Mouse (Mus musculus) stomach, embryonic 15.5 days (tissue): ENCODE measurements around the gene Zfp750. TPM values are rescaled to one million over a fixed set of nuclear protein-coding genes. Genes with fewer than 3 reads are reported as not detected.

Experiments used
- ATAC-seq: fragments of 200-750 bp; cut with Nextera tagmentation; 2 replicates; pipeline ENCODE4 v1.8.0; 2017; ENCODE audit warnings: low read depth, moderate number of reproducible peaks, moderate TSS enrichment; ENCODE audit not compliant: insufficient read depth, low FRiP score
- H3K27ac ChIP-seq: fragments of 300-500 bp; sonication (generic); 2 replicates; pipeline ENCODE4 v1.5.1; 2015; ENCODE audit warnings: mild to moderate bottlenecking, inconsistent platforms
- H3K27me3 ChIP-seq: fragments of 300-500 bp; sonication (generic); replicated peaks from 2 replicates; pipeline ENCODE4 v1.6.1; 2015; ENCODE audit warnings: inconsistent platforms
- H3K36me3 ChIP-seq: fragments of 300-500 bp; sonication (generic); 2 replicates; pipeline ENCODE4 v1.6.1; 2015; ENCODE audit warnings: inconsistent platforms
- H3K4me1 ChIP-seq: fragments of 300-500 bp; sonication (generic); 2 replicates; pipeline ENCODE4 v1.6.1; 2015; ENCODE audit warnings: inconsistent platforms
- H3K4me2 ChIP-seq: fragments of 300-500 bp; sonication (generic); 2 replicates; pipeline ENCODE4 v1.6.1; 2015; ENCODE audit warnings: mild to moderate bottlenecking, inconsistent platforms
- H3K4me3 ChIP-seq: fragments of 300-500 bp; sonication (generic); replicated peaks from 2 replicates; pipeline ENCODE4 v1.5.1; 2015; ENCODE audit warnings: inconsistent platforms
- H3K9ac ChIP-seq: fragments of 300-500 bp; sonication (generic); 2 replicates; pipeline ENCODE4 v1.6.1; 2015; ENCODE audit warnings: inconsistent platforms
- H3K9me3 ChIP-seq: fragments of 300-500 bp; sonication (generic); 2 replicates; pipeline ENCODE4 v1.6.1; 2016; ENCODE audit warnings: inconsistent platforms
- WGBS: fragments of 180-500 bp; shearing (Covaris S2); methylation state at CpG from one replicate; pipeline ENCODE4 v1.1.7; 2015; 5-methylcytosine and 5-hydroxymethylcytosine counted together
- polyA plus RNA-seq: library from polyadenylated mRNA; unstranded; fragments of >200 nt; fragmentation: Nextera tagmentation; extraction: Ambion mirVana; gene quantifications from 2 replicates; pipeline ENCODE4 v1.2.1, GENCODE M21; 2015

The Zfp750 gene
- 7.0 and 10.9 TPM in 2 replicates for polyA plus RNA-seq

GRCm38 (mm10) chr11:121519131-121519530 lies at the start of gene Zfp750:
Gene Zfp750, minus strand, starts transcription at chr11:121519333.
- H3K9ac ChIP-seq = no peak within 1 kb of the TSS
- peak; percentile 61; the same call in 1 of the 2 replicates for ATAC-seq
- peak within 1 kb of the TSS; percentile 29 for H3K4me2 ChIP-seq
- no peaks in the 10 kb centered on the region for H3K9me3 ChIP-seq
- H3K27me3 ChIP-seq = no peaks in the 10 kb centered on the region
- peak within 1 kb of the TSS; percentile 16 for H3K4me3 ChIP-seq
- WGBS = 38% methylated on average over 10 of the region's 10 CpGs
- H3K27ac ChIP-seq = peak within 1 kb of the TSS; percentile 77
- H3K4me1 ChIP-seq = 0 out of 2 replicates have a peak, but pooled peaks cover 24% of the 10 kb centered on the region
- no peaks in the 10 kb centered on the region for H3K36me3 ChIP-seq

- no peaks in the 10 kb centered on the region for H3K27me3 ChIP-seq
- no peak overlapping the region for H3K4me2 ChIP-seq
- H3K9ac ChIP-seq = no peak overlapping the region
- H3K4me1 ChIP-seq = no peaks in the 10 kb centered on the region
- ATAC-seq = no peak
- WGBS = 93% methylated on average over 4 of the region's 4 CpGs
- H3K9me3 ChIP-seq = no peaks in the 10 kb centered on the region
- H3K4me3 ChIP-seq = no peak overlapping the region
- H3K36me3 ChIP-seq = no peaks in the 10 kb centered on the region
- H3K27ac ChIP-seq = no peak overlapping the region
Measured at GRCm38 (mm10) chr11:121564265-121564664, 45.1 kb upstream of the Zfp750 start.

- Histone ChIP-seq H3K4me3 (no peak overlapping the region), H3K4me1 (no peaks in the 10 kb centered on the region), H3K36me3 (no peaks in the 10 kb centered on the region), H3K27me3 (no peaks in the 10 kb centered on the region), H3K9me3 (no peaks in the 10 kb centered on the region), H3K9ac (no peak overlapping the region), H3K27ac (no peak overlapping the region), H3K4me2 (no peak overlapping the region)
- ATAC-seq = no peak
- 90% methylated on average over 5 of the region's 5 CpGs for WGBS
Measured at GRCm38 (mm10) chr11:121563312-121563711, 44.2 kb upstream of the Zfp750 start.

- H3K36me3 ChIP-seq = no peaks in the 10 kb centered on the region
Measured at GRCm38 (mm10) chr11:121560294-121560663, 41.1 kb upstream of the Zfp750 start.

GRCm38 (mm10) chr11:121559527-121560293 lies 40.6 kb upstream of the Zfp750 start:
- Histone ChIP-seq H3K27me3 (no peaks in the 10 kb centered on the region), H3K27ac (no peak overlapping the region), H3K9ac (no peak overlapping the region), H3K4me1 (no peaks in the 10 kb centered on the region), H3K4me3 (no peak overlapping the region), H3K4me2 (no peak overlapping the region), H3K36me3 (no peaks in the 10 kb centered on the region), H3K9me3 (no peaks in the 10 kb centered on the region)
- no peak for ATAC-seq
- WGBS = 78% methylated on average over 4 of the region's 4 CpGs

More at GRCm38 (mm10) chr11:121560294-121560663, 41.1 kb upstream of the Zfp750 start:
- Histone ChIP-seq H3K4me2 (no peak overlapping the region), H3K9ac (no peak overlapping the region), H3K27ac (no peak overlapping the region), H3K27me3 (no peaks in the 10 kb centered on the region), H3K4me3 (no peak overlapping the region), H3K9me3 (no peaks in the 10 kb centered on the region), H3K4me1 (no peaks in the 10 kb centered on the region)
- no peak for ATAC-seq
- 71% methylated on average over 7 of the region's 7 CpGs for WGBS

- no peak overlapping the region for H3K27ac ChIP-seq
- 71% methylated on average over 3 of the region's 3 CpGs for WGBS
- no peak for ATAC-seq
- no peaks in the 10 kb centered on the region for H3K36me3 ChIP-seq
- H3K4me3 ChIP-seq = no peak overlapping the region
- no peaks in the 10 kb centered on the region for H3K27me3 ChIP-seq
- H3K4me1 ChIP-seq = no peaks in the 10 kb centered on the region
- no peak overlapping the region for H3K4me2 ChIP-seq
- H3K9ac ChIP-seq = no peak overlapping the region
- H3K9me3 ChIP-seq = no peaks in the 10 kb centered on the region
Measured at GRCm38 (mm10) chr11:121558522-121558921, 39.4 kb upstream of the Zfp750 start.

GRCm38 (mm10) chr11:121557946-121558345 lies 38.8 kb upstream of the Zfp750 start:
- Histone ChIP-seq H3K27me3 (no peaks in the 10 kb centered on the region), H3K27ac (no peak overlapping the region), H3K4me1 (no peaks in the 10 kb centered on the region), H3K4me3 (no peak overlapping the region), H3K9ac (no peak overlapping the region), H3K4me2 (no peak overlapping the region), H3K9me3 (no peaks in the 10 kb centered on the region), H3K36me3 (no peaks in the 10 kb centered on the region)
- 98% methylated on average over 1 of the region's 1 CpGs for WGBS
- ATAC-seq = no peak

- Histone ChIP-seq H3K4me2 (no peak overlapping the region), H3K4me1 (no peaks in the 10 kb centered on the region), H3K27me3 (no peaks in the 10 kb centered on the region), H3K9ac (no peak overlapping the region), H3K27ac (peak overlapping the region; percentile 21; the same call in 1 of the 2 replicates), H3K4me3 (no peak overlapping the region), H3K36me3 (no peaks in the 10 kb centered on the region), H3K9me3 (no peaks in the 10 kb centered on the region)
- ATAC-seq = peak; percentile 51; the same call in 1 of the 2 replicates
- 67% methylated on average over 1 of the region's 1 CpGs for WGBS
Measured at GRCm38 (mm10) chr11:121556727-121557126, 37.6 kb upstream of the Zfp750 start.

- Histone ChIP-seq H3K9ac (no peak overlapping the region), H3K4me1 (peaks cover 13% of the 10 kb centered on the region), H3K4me3 (no peak overlapping the region), H3K27me3 (no peaks in the 10 kb centered on the region), H3K27ac (no peak overlapping the region), H3K9me3 (no peaks in the 10 kb centered on the region), H3K4me2 (no peak overlapping the region), H3K36me3 (no peaks in the 10 kb centered on the region)
- ATAC-seq = no peak
- 91% methylated on average over 3 of the region's 3 CpGs for WGBS
Measured at GRCm38 (mm10) chr11:121553458-121553857, 34.3 kb upstream of the Zfp750 start.

- H3K27ac ChIP-seq = no peak overlapping the region
Measured at GRCm38 (mm10) chr11:121552846-121553457, 33.8 kb upstream of the Zfp750 start.

GRCm38 (mm10) chr11:121552167-121552566 lies 33.0 kb upstream of the Zfp750 start:
- ATAC-seq = no peak
- WGBS = 63% methylated on average over 4 of the region's 4 CpGs

More at GRCm38 (mm10) chr11:121552846-121553457, 33.8 kb upstream of the Zfp750 start:
- Histone ChIP-seq H3K4me1 (peaks cover 13% of the 10 kb centered on the region), H3K9me3 (no peaks in the 10 kb centered on the region), H3K4me3 (no peak overlapping the region), H3K4me2 (no peak overlapping the region), H3K27me3 (no peaks in the 10 kb centered on the region), H3K9ac (no peak overlapping the region), H3K36me3 (no peaks in the 10 kb centered on the region)
- no peak for ATAC-seq
- WGBS = 87% methylated on average over 7 of the region's 7 CpGs

GRCm38 (mm10) chr11:121551206-121551799 lies 32.2 kb upstream of the Zfp750 start:
- peak overlapping the region; percentile 71; the same call in 1 of the 2 replicates for H3K27ac ChIP-seq

More at GRCm38 (mm10) chr11:121552167-121552566, 33.0 kb upstream of the Zfp750 start:
- Histone ChIP-seq H3K4me3 (no peak overlapping the region), H3K36me3 (no peaks in the 10 kb centered on the region), H3K9ac (no peak overlapping the region), H3K27me3 (no peaks in the 10 kb centered on the region), H3K9me3 (no peaks in the 10 kb centered on the region), H3K4me2 (no peak overlapping the region), H3K27ac (no peak overlapping the region), H3K4me1 (peaks cover 13% of the 10 kb centered on the region)

More at GRCm38 (mm10) chr11:121551206-121551799, 32.2 kb upstream of the Zfp750 start:
- peaks cover 13% of the 10 kb centered on the region for H3K4me1 ChIP-seq
- WGBS = 77% methylated on average over 5 of the region's 5 CpGs
- H3K9me3 ChIP-seq = no peaks in the 10 kb centered on the region
- H3K27me3 ChIP-seq = no peaks in the 10 kb centered on the region
- no peak overlapping the region for H3K4me2 ChIP-seq
- H3K9ac ChIP-seq = no peak overlapping the region
- H3K4me3 ChIP-seq = no peak overlapping the region
- ATAC-seq = no peak
- H3K36me3 ChIP-seq = no peaks in the 10 kb centered on the region
